Mouse (Mus musculus) lung, postnatal 0 days (tissue): Measurements from ENCODE around the gene Dcxr. TPM values are rescaled to one million over a fixed set of nuclear protein-coding genes. Genes with fewer than 3 reads are reported as not detected.
"Not testable (repeated sequence)": the region's sequence is repeated elsewhere in the genome, so short reads cannot be mapped to it uniquely, and the experiment has no call there.

Experiments used
- ATAC-seq: fragments of 200-750 bp; cut with Nextera tagmentation; 2 replicates; pipeline ENCODE4 v1.8.0; 2017; ENCODE audit warnings: moderate library complexity
- DNase-seq: peaks from one replicate; pipeline ENCODE4 v3.0.0-alpha.2; 2016; ENCODE audit warnings: low spot score
- H3K27ac ChIP-seq: fragments of 300-500 bp; sonication (generic); 2 replicates; pipeline ENCODE4 v1.5.1; 2014; ENCODE audit warnings: antibody characterized with exemption, mild to moderate bottlenecking, low read length, mixed read lengths
- H3K27me3 ChIP-seq: fragments of 300-500 bp; sonication (generic); replicated peaks from 2 replicates; pipeline ENCODE4 v1.6.1; 2014; ENCODE audit warnings: low read length, mixed read lengths; ENCODE audit not compliant: insufficient read depth
- H3K36me3 ChIP-seq: fragments of 300-500 bp; sonication (generic); 2 replicates; pipeline ENCODE4 v1.6.1; 2014; ENCODE audit warnings: low read length, mixed read lengths; ENCODE audit not compliant: insufficient read depth
- H3K4me1 ChIP-seq: fragments of 300-500 bp; sonication (generic); 2 replicates; pipeline ENCODE4 v1.6.1; 2014; ENCODE audit warnings: antibody characterized with exemption, low read depth, low read length, mixed read lengths; ENCODE audit not compliant: insufficient read depth
- H3K4me2 ChIP-seq: fragments of 300-500 bp; sonication (generic); replicated peaks from 2 replicates; pipeline ENCODE4 v1.6.1; 2014; ENCODE audit warnings: low read depth, mild to moderate bottlenecking, low read length, moderate library complexity, mixed read lengths
- H3K4me3 ChIP-seq: fragments of 300-500 bp; sonication (generic); 2 replicates; pipeline ENCODE4 v1.5.1; 2014; ENCODE audit warnings: low read depth, low read length
- H3K9ac ChIP-seq: fragments of 300-500 bp; sonication (generic); replicated peaks from 2 replicates; pipeline ENCODE4 v1.6.1; 2014; ENCODE audit warnings: low read depth, mild to moderate bottlenecking
- H3K9me3 ChIP-seq: fragments of 300-500 bp; sonication (generic); 2 replicates; pipeline ENCODE4 v1.6.1; 2016; ENCODE audit warnings: low read length, mixed read lengths
- CTCF ChIP-seq: IDR thresholded peaks from 2 replicates; pipeline ENCODE4 v1.5.1; 2016; ENCODE audit warnings: antibody characterized with exemption, mild to moderate bottlenecking
- EP300 ChIP-seq: IDR thresholded peaks from 2 replicates; pipeline ENCODE4 v1.6.1; 2016; ENCODE audit warnings: antibody characterized with exemption, mild to moderate bottlenecking, control low read depth
- WGBS: fragments of 180-500 bp; shearing (Covaris S2); extraction: QIAGEN DNeasy Blood & Tissue Kit; methylation state at CpG from one replicate; pipeline ENCODE4 v1.1.7; 2014; 5-methylcytosine and 5-hydroxymethylcytosine counted together
- polyA plus RNA-seq: library from polyadenylated mRNA; unstranded; fragments of >200 nt; fragmentation: Nextera tagmentation; extraction: Ambion mirVana; gene quantifications from 2 replicates; pipeline ENCODE4 v1.2.1, GENCODE M21; 2015

The Dcxr gene
- 344 and 430 TPM in 2 replicates for polyA plus RNA-seq

DNA sequence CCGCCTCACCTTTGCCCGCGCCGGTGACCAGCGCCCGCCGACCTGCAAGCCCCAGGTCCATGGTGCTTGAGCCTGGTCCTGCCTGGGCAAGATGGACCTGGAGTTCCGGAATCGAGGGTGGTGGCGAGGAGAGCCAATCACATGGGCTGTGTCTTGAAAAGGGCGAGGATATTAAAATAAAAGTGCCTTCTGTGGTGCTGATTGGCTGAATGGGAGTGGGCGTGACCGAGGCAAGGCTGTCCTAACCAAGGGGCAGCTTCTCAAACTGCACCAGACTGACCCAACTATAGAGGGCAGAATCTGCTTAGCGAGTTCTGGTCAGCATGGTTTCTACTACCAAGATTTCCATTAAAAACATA is at the start of gene Dcxr:
Gene Dcxr (minus strand): TSS at position 113 of the 359 bp plus-strand sequence.
- Histone ChIP-seq H3K4me1 (peaks cover 8% of the 10 kb centered on the region; the same call in 1 of the 2 replicates), H3K9ac (peak within 1 kb of the TSS; percentile 58), H3K27ac (peak within 1 kb of the TSS; percentile 85), H3K9me3 (no peaks in the 10 kb centered on the region), H3K36me3 (no peaks in the 10 kb centered on the region), H3K4me3 (peak within 1 kb of the TSS; percentile 52), H3K27me3 (no peaks in the 10 kb centered on the region), H3K4me2 (peak within 1 kb of the TSS; percentile 78)
- DNase-seq: peak; percentile 99
- peak; percentile 72 for TF ChIP-seq CTCF
- no peak for TF ChIP-seq EP300
- WGBS: 1% methylated on average over 14 of the region's 14 CpGs
- ATAC-seq: peak; percentile 89

DNA sequence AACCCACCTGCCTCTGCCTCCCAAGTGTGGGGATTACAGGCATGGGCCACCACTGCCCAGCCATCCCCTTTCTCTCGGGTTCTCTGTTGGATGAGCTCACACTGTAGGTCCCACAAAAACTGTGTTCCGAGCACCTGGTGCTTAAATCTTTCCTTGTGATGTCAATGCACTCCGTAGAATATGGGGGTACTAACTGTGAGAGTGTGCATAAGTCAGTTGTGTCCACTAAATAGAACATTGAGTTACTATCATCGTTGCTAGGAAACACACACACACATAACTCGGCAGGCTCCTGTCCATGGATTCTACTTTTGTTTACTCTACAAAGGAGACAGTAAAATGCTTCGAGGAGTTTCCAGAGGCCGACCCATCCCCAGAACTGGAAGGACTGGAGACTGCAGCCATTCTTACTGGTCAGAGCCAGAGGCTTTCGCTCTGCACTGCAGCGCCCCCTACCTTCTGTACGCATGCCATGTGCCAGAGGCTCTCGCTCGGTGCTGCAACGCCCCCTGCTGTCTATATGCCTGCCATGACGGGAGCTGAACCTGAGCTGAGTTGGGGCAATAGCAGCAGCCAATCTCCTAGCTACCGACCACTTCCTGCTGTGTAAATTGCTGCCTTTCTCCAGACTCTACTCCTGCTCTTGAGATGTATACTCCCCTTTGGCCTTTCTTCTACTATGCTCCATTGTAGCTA is 48.8 kb upstream of the Dcxr start:
- H3K4me2 ChIP-seq: no peak overlapping the region
- H3K4me1 ChIP-seq: no peaks in the 10 kb centered on the region
- DNase-seq (peak; percentile 96), ATAC-seq (peak; percentile 94)
- TF ChIP-seq CTCF (peak; percentile 100), EP300 (no peak; the same call in 1 of the 2 replicates)
- no peak overlapping the region for H3K9ac ChIP-seq
- 24% methylated on average over 15 of the region's 15 CpGs for WGBS
- no peak overlapping the region for H3K27ac ChIP-seq
- no peaks in the 10 kb centered on the region for H3K27me3 ChIP-seq
- no peaks in the 10 kb centered on the region for H3K36me3 ChIP-seq
- no peak overlapping the region for H3K4me3 ChIP-seq
- H3K9me3 ChIP-seq: no peaks in the 10 kb centered on the region

DNA sequence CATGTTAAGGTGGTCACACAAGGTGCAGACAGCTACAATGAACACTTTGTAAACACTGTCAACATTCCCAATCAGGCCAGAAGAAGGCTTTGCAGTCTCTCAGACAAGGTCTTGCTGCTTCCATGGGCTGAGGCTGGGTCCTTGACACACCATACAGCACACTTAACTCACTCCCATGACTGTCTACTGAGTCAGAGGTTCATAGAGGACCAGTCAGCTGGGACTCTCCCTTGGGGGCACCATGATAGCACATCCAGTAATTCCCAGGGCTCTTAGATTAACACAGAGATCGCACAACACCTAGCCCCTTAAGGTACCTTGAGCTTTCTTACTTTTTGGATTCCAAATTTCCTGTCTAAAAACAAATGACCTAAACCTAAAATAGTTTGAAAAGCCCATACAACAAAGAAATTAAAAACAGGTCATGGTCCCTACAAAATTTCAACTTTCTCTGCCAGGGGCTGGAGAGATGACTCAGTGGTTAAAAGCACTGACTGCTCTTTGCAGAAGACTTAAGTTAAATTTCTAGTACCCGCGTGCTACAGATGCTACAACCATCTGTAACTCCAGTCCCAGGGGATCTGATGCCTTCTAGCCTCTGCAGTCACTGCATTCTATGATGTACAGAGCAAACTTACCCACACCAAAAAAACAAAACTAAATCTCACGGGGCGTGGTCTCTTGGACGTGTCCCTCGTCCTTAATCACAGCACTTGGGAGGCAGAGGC is 46.5 kb upstream of the Dcxr start:
- Histone ChIP-seq H3K4me1 (no peaks in the 10 kb centered on the region), H3K9me3 (no peaks in the 10 kb centered on the region), H3K36me3 (no peaks in the 10 kb centered on the region), H3K27me3 (no peaks in the 10 kb centered on the region), H3K4me2 (no peak overlapping the region), H3K4me3 (no peak overlapping the region), H3K9ac (no peak overlapping the region), H3K27ac (no peak overlapping the region)
- TF ChIP-seq CTCF (no peak), EP300 (no peak)
- 91% methylated on average over 7 of the region's 7 CpGs for WGBS
- ATAC-seq (no peak), DNase-seq (no peak)

DNA sequence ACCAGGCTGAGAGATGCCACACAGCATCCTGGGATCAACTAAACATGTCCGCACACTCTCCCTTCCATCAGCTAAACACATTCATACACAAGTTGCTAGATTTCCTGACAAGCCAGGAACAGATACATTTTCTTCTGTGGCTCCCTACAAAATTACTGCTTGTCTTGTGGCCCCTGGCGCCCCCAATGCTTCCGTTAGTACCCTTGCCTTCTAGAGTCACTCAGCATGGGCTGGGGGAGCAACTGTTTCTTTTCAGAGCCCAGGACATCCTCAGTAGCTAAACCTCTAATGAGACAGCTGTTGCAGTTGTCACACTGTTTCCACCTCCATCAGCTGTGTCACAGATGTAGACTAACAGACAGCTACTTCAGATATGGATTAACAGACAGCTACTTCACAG is 45.7 kb upstream of the Dcxr start:
- no peak overlapping the region for H3K4me3 ChIP-seq
- WGBS: 77% methylated on average over 3 of the region's 3 CpGs
- no peak overlapping the region for H3K9ac ChIP-seq
- H3K27me3 ChIP-seq: no peaks in the 10 kb centered on the region
- H3K4me2 ChIP-seq: no peak overlapping the region
- TF ChIP-seq CTCF: no peak
- TF ChIP-seq EP300: no peak
- no peak overlapping the region for H3K27ac ChIP-seq
- H3K9me3 ChIP-seq: no peaks in the 10 kb centered on the region
- H3K36me3 ChIP-seq: no peaks in the 10 kb centered on the region
- no peaks in the 10 kb centered on the region for H3K4me1 ChIP-seq
- DNase-seq (no peak), ATAC-seq (no peak)

DNA sequence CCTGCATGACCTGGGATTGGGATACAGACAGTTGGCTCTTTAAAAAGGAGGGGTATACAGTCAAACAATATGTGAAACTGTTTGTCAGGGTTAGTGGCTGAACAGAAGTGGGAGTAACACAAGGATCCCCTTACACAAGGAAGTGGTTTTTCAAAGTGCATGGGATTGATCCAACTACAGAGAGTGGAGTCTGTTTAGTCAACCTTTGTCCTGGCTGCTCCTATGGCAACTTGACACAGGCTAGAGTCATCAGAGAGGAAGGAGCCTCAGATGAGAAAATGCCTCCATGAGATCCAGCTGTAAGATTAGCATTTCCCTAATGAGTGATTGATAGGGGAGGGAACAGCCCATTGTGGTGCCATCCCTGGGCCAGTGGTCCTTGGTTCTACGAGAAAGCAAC is 41.1 kb upstream of the Dcxr start:
- Histone ChIP-seq H3K27me3 (no peaks in the 10 kb centered on the region), H3K27ac (no peak overlapping the region), H3K4me3 (no peak overlapping the region), H3K36me3 (no peaks in the 10 kb centered on the region), H3K4me1 (no peaks in the 10 kb centered on the region), H3K9ac (no peak overlapping the region), H3K4me2 (no peak overlapping the region), H3K9me3 (no peaks in the 10 kb centered on the region)
- DNase-seq (peak; percentile 60), ATAC-seq (peak; percentile 55; the same call in 1 of the 2 replicates)
- whole genome bisulfite sequencing: 64% methylated on average over 1 of the region's 1 CpGs
- no peak for TF ChIP-seq EP300
- TF ChIP-seq CTCF: no peak

DNA sequence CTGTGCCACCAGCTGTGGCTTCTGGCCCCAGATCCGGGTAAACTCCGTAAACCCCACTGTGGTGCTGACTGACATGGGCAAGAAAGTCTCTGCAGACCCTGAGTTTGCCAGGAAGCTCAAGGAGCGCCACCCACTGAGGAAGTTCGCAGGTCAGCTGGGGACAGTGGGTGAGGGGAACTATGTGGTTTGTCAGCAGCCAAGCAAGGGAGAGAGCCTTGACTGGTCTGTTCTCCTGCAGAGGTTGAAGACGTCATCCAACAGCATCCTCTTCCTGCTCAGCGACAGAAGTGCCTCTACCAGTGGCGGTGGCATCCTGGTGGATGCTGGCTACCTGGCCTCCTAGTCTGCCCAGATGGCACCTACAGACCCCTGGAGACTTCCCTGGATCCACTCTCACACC is 39.9 kb upstream of the Dcxr start:
- not testable (repeated sequence) for H3K36me3 ChIP-seq, H3K4me2 ChIP-seq, H3K9me3 ChIP-seq, H3K4me1 ChIP-seq, H3K27ac ChIP-seq, H3K27me3 ChIP-seq, H3K9ac ChIP-seq, H3K4me3 ChIP-seq, ATAC-seq, DNase-seq
- WGBS: 61% methylated on average over 3 of the region's 7 CpGs

DNA sequence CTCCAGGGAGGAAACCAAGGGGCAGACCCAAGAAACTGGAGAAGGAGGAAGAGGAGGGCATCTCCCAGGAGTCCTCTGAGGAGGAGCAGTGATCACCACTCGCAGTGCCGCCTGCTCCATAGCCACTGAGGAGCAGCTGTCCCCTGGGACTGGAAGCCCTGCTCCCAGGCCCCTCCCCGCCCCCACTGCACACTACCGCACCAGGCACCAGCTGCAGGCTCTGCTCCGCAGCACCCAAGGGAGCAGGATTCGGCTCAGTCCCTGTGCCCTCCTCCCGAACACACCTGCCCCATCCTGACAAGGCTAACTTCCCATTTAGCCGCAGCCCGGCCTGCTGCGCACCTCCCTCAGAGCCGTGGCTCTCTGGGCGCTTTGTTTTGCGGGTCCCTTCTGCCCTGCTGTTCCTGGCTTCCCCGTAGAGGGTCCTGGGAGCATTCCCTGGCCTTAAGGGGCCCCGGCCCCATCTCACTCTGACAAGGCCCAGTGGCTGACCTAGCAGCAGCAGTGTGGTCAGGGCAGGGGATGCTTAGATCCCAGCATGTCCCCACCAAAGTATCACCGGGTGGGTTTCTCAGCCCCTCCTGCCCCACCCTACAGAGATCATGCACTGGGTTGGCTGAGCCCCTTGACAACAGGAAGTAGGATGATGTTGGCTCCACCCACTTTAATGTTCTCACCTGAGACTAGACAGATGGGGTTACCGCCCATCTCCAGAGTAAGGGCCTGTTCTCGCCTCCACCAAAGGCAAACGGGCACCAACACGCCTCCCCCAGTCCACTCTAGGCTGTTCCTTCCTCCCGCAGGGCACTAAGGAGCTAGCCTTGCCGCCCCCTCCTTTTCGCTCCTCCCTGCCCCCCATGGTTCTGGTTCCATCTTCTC is 36.3 kb upstream of the Dcxr start:
- H3K4me3 ChIP-seq, H3K9ac ChIP-seq, H3K9me3 ChIP-seq, H3K4me2 ChIP-seq, H3K4me1 ChIP-seq, H3K27ac ChIP-seq, H3K27me3 ChIP-seq, DNase-seq, H3K36me3 ChIP-seq: not testable (repeated sequence)
- peak; percentile 38 for ATAC-seq
- WGBS: 26% methylated on average over 2 of the region's 23 CpGs

DNA sequence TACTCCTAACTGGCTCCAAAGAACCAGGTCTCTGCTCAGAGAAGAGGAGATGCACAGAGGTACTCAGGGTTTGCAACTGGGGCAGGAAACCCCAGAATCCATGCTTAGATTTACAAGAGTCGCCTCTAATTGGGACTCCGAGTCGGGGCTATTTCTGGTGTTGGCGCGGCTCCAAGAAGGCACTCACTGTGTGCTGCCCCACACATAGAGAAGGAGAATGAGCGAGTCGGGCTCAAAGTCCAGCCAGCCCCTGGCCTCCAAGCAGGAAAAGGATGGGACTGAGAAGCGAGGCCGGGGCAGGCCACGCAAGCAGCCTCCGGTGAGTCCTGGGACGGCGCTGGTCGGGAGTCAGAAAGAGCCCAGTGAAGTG is 35.6 kb upstream of the Dcxr start, which contains the start of gene Hmga1b:
Gene Hmga1b (plus strand): TSS at position 123 of the 370 bp plus-strand sequence.
- ATAC-seq: peak; percentile 42; the same call in 1 of the 2 replicates
- WGBS: 11% methylated on average over 13 of the region's 14 CpGs
- not testable (repeated sequence) for H3K27me3 ChIP-seq, H3K9me3 ChIP-seq, H3K4me3 ChIP-seq, H3K4me2 ChIP-seq, H3K36me3 ChIP-seq, H3K9ac ChIP-seq, DNase-seq, H3K4me1 ChIP-seq
- H3K27ac ChIP-seq: peak within 1 kb of the TSS; percentile 54
